Mouse (Mus musculus) cortical plate, adult 2 months (tissue): Measurements from ENCODE around the gene Unc93b1.

Source experiments
- CTCF ChIP-seq: fragments of 200-500 bp; IDR thresholded peaks from 2 replicates; pipeline ENCODE4 v1.5.1; 2011; ENCODE audit warnings: mild to moderate bottlenecking, control low read depth, low read length; ENCODE audit not compliant: insufficient read depth; ENCODE audit errors: extremely low read depth
- POLR2A ChIP-seq: fragments of 200-500 bp; IDR thresholded peaks from 2 replicates; pipeline ENCODE4 v1.6.1; 2011; ENCODE audit warnings: mild to moderate bottlenecking, low read length, control low read depth; ENCODE audit not compliant: insufficient read depth; ENCODE audit errors: extremely low read depth

DNA sequence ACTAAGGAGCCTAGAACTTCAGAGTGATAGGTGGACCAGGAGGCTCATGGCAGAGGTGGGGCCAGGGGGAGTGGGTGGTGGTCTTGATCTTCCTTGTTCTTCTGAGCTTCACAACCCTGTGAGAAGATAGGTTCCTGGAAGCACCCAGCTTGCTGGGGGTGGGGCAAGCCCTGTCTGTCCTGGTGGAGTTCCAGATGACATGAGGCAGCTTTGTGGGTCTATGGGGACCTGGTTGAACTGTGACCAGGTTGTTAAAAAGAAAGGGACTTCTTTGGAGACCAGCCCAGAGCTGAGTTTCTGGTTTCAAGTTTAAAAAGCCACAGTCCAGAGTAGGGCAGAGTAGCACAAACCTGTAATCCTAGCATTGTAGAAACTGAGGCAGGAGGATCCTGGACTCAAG, 24.0 kb downstream of the Unc93b1 start:
- TF ChIP-seq POLR2A (no peak), CTCF (no peak)
